Mouse (Mus musculus) large intestine, adult 2 months (tissue): ENCODE measurements around the gene Cfdp1. TPM values are rescaled to one million over a fixed set of nuclear protein-coding genes. Genes with fewer than 3 reads are reported as not detected.

Experiments used
- DNase-seq: peaks from one replicate; pipeline ENCODE4 v3.0.0-alpha.2; 2012; ENCODE audit warnings: low read depth, low spot score
- WGBS: fragments of 180-500 bp; shearing (Covaris S2); methylation state at CpG from one replicate; pipeline ENCODE4 v1.1.7; 2018; 5-methylcytosine and 5-hydroxymethylcytosine counted together
- polyA plus RNA-seq: library from polyadenylated mRNA; depleted of rRNA; stranded (reverse); fragments of >200 nt; gene quantifications from 2 replicates; pipeline ENCODE4 v1.2.3, GENCODE M21; 2012

The Cfdp1 gene
- polyA plus RNA-seq, 1 experiment: 5.7 TPM

DNA sequence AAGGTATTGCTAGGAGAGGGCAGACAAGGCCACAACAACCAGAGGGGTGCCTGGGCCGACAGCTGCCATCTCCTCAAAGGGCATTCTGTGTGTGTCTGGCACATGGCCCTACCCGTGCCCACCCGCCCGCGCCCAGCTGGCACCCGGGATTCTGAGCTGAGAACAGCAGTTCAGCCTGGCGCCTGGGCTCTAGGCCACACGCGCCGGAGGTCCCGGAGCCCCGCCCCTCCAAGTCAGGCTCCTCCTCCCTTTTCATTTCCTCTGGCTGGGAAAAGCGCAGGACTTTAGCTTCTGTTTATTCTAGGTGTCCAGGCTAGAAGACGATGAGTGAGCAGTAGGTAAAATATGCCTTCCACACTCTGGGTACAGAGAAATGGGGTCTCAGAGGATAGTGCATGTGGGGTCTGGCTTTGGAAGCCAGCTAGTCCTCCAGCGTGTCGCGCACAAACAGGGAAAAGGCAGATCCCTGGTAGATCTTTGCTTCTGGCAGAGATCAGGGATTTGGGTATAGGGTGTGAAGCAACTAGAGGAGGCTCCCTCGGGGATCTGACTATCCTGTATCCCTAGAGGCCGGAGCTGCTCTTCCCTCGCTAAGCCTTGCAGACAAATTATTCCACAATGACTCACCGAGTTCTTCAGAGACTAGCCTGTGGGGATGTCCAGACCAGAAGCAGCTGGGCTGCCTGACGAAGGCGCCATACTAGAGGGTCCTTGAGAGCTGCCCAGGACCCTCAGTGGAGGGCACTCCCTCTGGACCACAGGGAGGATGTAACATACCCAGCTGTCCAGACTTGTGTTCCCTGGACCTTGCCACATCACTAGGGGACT is 108.3 kb downstream of the Cfdp1 start:
- 6% methylated on average over 23 of the region's 23 CpGs for WGBS
- DNase-seq: no peak

DNA sequence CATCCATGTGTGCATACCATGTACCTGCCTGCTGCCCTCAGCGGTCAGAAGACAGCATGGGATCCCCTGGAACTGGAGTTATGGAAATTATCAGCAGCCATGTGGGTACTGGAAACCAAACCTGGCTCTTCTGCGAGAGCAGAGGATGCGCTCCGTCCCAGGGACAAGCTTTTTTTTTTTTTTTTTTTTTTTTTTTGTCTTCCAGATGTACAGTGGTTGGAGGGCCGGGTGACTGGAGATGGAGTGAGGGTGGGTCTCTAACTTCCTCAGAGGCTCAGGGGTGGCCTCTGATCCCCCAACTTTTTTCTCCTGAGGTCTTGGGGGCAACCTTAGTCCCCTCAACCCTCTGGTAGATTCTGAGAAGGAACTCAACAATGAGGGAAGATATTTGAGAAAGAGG is 109.0 kb downstream of the Cfdp1 start:
- 71% methylated on average over 5 of the region's 5 CpGs for WGBS
- DNase-seq: no peak

DNA sequence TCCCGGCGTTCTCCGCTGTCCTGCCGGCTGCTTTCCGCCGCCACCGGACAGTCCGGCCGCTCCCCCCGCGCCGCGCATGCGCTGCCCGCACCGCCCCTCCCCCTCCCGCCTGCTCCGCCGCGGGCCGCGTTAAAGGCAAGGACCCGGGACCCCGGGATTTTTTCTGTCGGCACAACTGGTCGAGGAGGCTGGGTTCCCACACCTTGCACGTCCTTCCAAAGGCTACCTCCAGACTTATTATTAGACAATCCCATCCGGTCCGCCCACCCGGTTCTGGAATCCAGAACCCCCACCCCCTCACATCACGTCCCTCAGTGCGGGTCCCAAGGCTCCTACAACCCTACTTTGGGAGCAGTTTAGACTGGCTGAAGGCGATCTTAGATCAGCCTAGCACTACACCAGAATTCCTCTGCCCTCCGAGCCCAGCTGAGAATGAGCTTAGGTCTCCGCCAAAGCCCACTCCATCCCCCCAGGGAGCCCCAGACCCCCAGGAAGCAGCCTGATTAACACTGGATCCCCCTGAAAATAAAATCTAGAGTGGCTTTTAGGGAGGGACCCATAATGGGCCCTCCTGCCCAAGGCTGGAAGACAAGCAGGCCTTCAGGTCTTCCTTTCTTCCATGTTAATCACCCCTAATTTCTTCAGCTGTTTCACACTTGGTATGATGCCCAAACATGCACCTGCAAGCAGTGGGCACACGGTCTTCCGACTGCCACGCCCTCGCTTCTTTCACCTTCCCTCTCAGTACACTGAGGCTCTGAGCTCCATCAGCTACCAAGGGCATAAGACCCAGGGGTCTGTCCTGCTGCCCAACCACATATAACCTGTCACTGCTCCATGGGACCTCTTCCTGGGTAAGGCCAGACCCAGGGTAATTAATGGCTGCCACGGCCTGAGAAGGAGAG is 110.0 kb downstream of the Cfdp1 start, which contains the start of gene Bcar1:
Bcar1 (minus strand) TSS at position 18 of the 905 bp plus-strand sequence.
- no peak for DNase-seq
- 8% methylated on average over 40 of the region's 40 CpGs for WGBS

DNA sequence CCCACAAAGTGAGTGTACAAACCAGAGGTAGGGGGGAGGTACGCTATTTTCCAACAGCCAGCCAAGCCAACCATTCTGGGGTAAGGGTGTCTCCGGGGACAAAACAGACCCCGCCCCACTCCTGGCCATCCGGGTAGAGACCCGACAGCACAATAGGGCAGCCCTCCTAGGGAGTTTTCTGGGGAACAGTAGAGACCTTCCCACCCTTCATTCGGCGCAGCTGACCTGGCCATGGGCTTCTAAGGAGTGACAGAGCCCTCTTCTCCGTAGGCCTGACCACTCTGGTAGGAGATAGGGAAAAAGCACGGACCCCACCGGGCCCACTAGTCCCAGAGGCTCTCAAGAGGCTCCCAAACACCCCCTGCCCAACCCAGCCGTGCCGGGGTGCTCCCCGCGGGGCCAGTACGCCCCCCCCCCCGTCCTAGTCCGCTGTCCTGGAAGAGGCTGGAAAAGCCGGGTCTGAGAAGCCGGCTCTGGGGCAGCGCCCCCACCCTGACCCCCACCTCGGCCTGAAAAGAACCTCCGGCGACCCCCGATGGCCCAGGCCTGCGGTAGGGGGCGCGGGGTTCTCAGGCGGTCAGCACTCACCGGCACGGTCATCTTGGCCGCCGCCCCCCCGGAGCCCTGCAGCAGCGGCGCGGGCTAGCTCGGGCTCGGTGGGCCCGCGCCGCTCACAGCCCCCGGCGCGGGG is 110.8 kb downstream of the Cfdp1 start:
- WGBS: 3% methylated on average over 43 of the region's 44 CpGs

DNA sequence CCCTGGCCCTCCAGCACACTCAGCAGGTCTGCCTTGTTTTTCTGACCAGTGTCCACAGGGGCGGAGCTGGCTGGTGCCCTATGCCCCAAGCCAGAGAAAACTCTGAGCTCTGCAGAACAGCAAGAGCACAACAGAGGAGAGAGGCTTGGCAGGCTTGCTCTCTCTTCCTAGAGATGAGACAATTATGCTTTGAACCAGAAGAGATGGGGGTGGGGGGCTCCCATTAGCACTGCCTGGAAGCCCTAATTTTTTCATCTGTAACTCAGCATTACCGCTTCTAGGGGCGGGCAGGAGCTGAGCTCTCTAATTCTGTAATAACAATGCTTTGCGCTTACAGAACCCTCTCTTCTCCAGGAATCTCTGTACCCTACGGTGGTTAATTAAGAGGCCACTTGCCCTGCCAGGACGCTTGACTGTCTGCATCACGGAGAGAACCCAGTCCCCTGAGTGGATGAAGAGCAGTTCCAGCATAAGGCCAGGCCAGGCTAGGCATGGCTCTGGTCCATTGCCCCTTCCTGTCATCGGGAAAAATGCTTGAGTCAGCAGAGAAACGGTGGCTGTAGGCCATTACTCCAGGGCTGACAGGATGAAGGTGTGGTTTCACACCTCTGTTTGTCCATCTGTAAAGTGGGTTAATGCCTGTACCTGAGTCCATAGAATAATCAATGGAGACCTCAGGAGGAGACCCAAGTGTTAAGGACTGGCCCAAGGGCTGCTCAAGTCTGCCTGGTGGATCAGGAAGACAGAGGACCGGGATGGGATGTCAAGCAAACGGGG is 111.6 kb downstream of the Cfdp1 start:
- no peak for DNase-seq
- WGBS: 45% methylated on average over 11 of the region's 11 CpGs

More for the DNA sequence above, 110.8 kb downstream of the Cfdp1 start:
- DNase-seq: no peak

DNA sequence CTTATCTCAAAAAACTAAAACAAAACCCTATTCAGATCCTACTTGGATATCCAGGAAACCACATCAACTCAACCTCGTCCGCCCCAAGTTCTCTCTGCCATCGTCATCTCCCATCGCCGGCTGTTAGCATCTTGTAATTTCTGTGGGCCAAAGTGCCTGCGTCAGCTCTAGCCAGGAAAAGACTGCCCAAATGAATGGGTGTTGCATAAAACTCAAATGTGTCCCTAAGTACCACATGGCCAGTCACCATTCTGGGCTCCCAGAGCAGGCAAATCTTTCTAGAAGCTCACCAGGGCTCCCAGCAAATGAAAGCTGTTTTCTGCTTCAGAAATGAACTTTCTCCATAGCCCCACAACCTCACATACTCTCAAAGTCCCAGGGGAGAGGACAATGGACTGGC is 112.5 kb downstream of the Cfdp1 start:
- no peak for DNase-seq

DNA sequence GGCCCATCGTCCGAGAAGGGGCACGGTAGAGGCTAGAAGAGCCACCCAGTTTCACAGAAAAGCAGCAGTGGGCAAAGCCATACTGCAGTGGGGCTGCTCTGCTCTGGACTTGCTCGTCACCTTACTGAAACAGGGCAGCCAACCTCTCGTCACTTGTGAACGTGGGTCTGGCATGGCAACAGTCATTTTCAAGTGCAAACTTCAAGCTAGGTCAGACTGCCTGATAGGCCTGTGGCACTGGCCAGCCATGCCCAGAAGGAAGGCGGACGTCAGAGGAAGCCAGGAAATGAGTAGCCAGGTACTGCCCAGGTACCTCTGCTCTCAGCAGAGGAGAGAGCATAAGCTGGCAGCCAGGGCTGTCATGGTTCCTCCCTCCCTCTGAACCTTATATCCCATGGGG is 113.1 kb downstream of the Cfdp1 start:
- 62% methylated on average over 8 of the region's 8 CpGs for WGBS
- DNase-seq: no peak

More for the DNA sequence above, 112.5 kb downstream of the Cfdp1 start:
- 61% methylated on average over 6 of the region's 6 CpGs for WGBS

DNA sequence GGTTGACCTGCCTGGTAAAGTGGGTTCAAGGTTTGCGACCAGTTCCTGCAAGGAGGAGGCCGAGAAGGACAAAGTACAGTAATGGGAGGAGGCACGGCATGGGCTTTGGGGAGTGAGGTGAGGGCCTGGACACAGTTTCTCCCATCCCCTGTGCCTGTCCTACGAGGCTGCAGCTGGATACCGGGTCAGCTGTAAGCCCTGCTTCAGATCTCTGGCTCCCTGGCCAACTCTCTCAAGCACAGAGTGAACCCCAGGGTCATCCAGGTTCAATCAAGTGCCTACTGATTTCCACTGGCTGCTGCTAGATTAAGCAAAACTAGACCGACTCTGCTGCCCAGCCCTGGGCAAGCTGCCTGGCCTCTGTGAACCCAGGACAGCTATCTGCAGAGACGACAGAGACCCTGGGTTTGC is 113.8 kb downstream of the Cfdp1 start:
- DNase-seq: no peak
- 24% methylated on average over 7 of the region's 7 CpGs for WGBS

DNA sequence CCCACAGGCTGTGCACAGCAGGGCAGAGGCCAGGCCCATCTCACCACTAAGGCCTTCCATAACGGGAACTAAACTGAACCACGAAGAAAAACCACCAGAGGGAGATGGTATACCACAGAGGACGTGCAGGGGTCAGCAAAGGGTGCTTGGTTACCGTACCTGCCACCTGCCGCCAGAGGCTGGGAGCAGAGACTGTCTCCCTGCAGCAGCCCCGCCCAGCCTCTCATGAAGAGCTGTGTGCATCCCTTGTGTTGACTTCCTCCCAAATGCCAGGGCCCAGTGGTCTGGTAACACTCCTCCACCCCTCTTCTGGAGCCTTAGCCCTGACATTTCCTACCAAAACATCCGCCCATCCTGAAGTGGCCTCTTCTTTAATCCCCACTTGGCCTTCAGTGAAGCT is 114.5 kb downstream of the Cfdp1 start:
- 27% methylated on average over 7 of the region's 7 CpGs for WGBS
- DNase-seq: no peak

DNA sequence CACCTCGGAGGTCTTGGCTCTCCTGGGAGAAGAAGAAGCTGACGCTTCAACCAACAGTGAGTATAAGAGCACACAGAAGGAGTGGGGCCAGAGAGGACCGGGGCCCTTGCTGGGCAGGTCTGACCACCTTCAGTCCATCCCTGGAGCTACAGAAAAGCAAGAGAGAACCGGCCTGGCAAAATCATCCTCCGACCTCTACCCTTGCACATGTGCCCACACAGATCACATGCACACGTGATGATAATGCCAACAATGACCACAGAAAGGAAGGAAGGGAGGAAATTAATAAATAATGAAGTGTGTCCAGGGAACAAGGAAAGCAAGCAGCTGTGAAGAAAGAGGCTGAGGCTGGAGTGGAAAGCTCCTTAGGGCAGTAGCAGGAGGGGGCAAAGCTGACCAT is 115.2 kb downstream of the Cfdp1 start:
- 63% methylated on average over 6 of the region's 6 CpGs for WGBS
- DNase-seq: no peak

DNA sequence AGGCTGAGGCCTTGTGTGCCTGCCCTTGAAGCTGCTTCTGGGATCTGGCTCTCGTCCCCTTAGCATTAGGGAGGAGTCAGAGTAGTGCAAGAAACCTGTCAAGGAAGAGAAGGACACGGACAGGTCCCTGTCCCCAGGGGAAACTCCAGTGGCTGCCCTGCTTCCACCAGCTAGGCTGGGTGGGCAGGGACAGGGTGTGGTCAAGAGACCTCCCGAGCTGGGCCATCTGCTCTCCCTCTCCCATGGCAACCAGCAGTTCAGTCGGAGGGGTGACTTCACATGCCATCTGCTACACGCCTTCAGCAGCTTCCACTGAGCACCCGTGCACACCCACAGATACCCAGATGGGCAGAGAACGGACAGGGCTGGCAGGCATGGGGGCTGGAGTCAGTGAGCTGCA is 117.8 kb downstream of the Cfdp1 start:
- DNase-seq: no peak
- 41% methylated on average over 7 of the region's 7 CpGs for WGBS

DNA sequence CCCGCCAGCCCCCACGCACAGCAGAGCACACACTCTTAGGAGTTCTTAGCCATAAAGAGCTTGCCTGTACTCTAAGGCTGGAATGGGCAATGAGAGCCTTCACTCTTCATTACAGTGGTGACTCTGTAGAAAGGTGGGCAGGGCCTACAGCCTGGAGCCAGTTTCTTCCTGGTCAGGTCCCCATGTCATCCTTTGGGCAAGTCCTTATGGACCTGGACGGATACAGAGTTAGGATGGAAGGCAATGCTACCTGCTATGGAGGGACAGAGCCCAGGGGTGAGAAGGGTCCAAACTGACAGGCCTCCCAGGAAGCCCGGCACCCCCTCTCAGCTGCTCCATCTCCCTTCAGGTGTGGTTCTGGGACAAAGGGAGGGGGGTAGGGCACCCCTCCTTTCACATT is 118.3 kb downstream of the Cfdp1 start:
- DNase-seq: no peak
- 81% methylated on average over 4 of the region's 4 CpGs for WGBS

DNA sequence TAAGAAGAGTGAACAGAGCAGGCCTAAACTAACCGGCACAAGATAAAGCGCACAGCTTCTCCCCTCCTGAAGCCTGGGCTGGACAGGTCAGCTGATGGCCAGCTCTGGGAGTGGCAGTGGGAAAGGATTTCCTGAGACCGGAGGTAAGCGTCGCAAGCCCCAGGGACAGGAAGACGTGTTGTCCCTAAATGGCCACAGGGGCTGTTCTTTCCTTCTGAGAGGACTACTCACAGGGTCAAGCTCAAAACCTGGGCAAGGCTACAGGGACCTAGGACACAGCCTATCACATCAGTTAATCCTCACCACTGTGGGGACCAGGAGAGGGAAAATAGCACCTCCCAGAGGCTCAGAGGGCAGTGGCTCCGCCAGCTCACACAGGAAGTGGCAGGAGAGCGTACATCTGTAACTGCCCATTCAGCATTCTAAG is 118.7 kb downstream of the Cfdp1 start:
- 77% methylated on average over 8 of the region's 8 CpGs for WGBS
- DNase-seq: no peak

DNA sequence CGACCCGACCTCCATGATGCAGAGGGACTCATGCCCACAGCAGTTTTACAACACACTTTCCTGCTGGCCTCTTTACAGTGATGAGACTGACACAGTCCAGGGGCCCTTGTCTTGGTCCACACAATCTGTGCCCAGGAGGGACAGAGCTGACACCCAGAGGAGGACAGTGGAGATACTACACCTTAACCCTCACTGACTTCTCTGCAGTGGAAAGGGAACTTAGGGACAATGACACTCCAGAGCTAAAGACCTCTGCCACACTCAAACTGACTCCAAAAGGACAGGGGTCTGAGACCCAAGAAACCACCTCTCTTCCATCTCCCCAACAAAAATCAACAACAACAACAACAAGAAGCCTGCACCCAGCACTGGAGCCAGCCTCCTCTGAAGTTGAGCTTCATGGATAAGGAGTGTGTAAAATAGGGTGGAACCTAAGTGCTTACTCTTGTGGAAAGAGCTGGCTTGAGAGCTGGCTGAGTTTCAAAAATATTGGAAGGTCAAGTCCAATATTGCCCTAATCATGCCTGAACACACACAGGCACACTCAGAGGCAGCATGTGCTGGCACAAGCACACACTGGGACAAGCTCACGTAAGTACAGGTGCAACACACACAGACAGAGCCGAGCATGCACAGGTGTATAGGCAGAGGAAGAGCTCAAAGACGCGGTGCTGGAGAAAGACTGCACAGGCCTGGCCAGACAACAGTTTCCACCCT is 119.7 kb downstream of the Cfdp1 start:
- WGBS: 43% methylated on average over 6 of the region's 6 CpGs
- no peak for DNase-seq

DNA sequence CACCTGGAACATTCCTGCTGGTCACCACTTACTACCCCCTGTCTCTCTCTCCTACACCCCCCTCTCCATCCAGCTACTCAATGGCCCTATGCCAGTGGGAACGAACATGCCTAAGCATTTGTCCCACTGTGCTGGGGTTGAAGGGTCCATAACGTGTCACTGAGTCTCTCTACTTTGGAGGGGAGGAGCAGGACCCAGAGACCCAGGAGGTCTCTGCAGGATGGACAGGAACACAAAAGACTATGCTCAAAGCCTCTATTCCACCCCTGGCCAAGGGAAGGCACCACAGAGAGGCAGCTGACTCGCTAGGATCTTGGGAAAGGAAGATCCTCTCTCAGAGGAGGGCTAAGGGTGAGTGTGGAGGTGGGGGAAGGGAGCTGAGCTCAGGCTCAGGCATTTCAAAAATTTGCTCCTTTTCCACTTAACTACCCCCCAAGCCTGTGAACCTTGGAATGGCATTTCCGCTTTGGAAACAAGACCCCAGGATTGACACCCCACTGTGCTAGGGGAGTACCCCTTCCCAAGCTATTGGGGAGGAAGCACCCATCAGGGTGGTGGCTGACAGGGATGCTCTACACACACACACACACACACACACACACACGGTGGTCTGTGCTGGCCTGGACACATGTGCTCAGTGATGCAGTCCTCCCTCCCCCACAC is 120.4 kb downstream of the Cfdp1 start:
- no peak for DNase-seq
- WGBS: 60% methylated on average over 5 of the region's 5 CpGs

DNA sequence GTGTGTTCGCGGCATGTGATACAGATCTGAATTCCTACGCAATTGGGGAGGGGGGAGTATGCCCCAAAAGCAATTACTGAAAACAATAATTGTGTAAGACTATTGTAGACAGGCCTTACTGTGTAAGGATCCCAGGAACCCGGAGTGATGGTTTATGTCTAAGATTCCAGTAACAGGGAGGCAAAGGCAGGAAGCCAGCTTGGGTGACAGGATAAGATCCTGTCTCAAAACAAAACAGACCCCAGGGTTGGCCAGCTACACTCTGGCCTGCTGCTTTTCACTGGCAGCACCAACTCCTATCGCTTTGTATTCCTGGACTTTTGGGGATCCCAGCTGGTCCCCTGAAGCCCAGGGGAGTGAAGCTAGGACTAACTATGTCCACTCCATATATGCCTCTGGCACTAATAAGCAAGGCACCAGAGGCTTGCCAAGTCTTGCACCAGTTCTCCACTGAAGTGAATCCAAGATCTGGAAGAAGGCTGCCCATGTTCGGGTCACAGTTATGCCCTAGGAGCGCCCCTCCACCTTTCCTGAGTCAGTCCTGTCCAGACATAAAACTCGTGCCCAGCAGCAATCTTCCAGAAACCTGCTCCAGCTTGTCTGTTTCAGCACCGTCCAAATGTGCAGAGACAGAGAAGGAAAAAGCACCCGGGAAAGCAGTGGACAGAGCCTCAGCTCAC is 121.5 kb downstream of the Cfdp1 start:
- 22% methylated on average over 10 of the region's 10 CpGs for WGBS
- DNase-seq: no peak

DNA sequence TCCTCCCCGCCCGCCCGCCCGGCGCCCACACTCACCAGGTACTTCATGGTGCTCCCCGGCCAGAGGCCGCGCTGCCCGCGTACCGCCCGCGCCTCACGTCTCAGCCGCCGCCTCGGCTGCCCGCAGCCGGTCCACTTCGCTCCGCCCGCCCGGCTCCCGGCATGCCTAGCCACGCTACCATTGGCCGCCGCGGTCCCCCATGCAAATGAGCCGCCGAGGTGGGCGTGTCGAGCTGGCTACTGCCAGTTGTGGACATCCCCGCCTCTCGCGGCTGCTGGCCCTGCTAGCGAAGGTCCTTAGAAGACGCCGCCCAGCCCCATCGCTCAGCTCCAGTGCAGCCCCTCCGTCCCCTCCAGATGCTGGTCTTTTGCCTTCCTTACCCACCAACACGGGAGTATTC is 122.1 kb downstream of the Cfdp1 start:
- peak; percentile 81 for DNase-seq
- WGBS: under 1% methylated on average over 40 of the region's 41 CpGs
